Mouse (Mus musculus) cerebellum, adult 2 months (tissue): ENCODE data around the gene Chat.

ENCODE experiments used
- CTCF ChIP-seq: fragments of 200-500 bp; IDR thresholded peaks from 2 replicates; pipeline ENCODE4 v1.5.1; 2011; ENCODE audit warnings: low read depth, mild to moderate bottlenecking, control low read depth, low read length, moderate library complexity, borderline replicate concordance; ENCODE audit not compliant: insufficient read depth
- POLR2A ChIP-seq: fragments of 200-500 bp; IDR thresholded peaks from 2 replicates; pipeline ENCODE4 v1.6.1; 2011; ENCODE audit warnings: low read length, control low read depth, borderline replicate concordance; ENCODE audit not compliant: insufficient read depth

- TF ChIP-seq POLR2A, result no peak
- peak; percentile 15; the same call in 1 of the 2 replicates for TF ChIP-seq CTCF
These were observed 28.4 kb downstream of the Chat start for GRCm38 (mm10) chr14:32437352-32437793.
